Mouse (Mus musculus) liver, adult 2 months (tissue): ENCODE results near the gene Bag3. TPM values are rescaled to one million over a fixed set of nuclear protein-coding genes. Genes with fewer than 3 reads are reported as not detected.

Experiments used
- DNase-seq: peaks from one replicate; pipeline ENCODE4 v3.0.0-alpha.2; 2011; ENCODE audit warnings: low read depth, low spot score; ENCODE audit errors: extremely low read depth
- H3K27ac ChIP-seq: fragments of 200-500 bp; replicated peaks from 2 replicates; pipeline ENCODE4 v1.5.1; 2012; ENCODE audit warnings: low read depth, mild to moderate bottlenecking, control low read depth, inconsistent platforms, low read length; ENCODE audit not compliant: insufficient read depth
- H3K27me3 ChIP-seq: fragments of 200-500 bp; 2 replicates; pipeline ENCODE4 v1.6.1; 2012; ENCODE audit warnings: mild to moderate bottlenecking, moderate library complexity, low read length, inconsistent platforms; ENCODE audit not compliant: control insufficient read depth, insufficient read depth
- H3K36me3 ChIP-seq: fragments of 200-500 bp; 2 replicates; pipeline ENCODE4 v1.6.1; 2012; ENCODE audit warnings: low read length, inconsistent platforms; ENCODE audit not compliant: control insufficient read depth, insufficient read depth
- H3K4me1 ChIP-seq: fragments of 200-500 bp; 2 replicates; pipeline ENCODE4 v1.6.1; 2011; ENCODE audit warnings: low read length; ENCODE audit not compliant: control insufficient read depth, insufficient read depth
- H3K4me3 ChIP-seq: fragments of 200-500 bp; 2 replicates; pipeline ENCODE4 v1.5.1; 2011; ENCODE audit warnings: low read depth, mild to moderate bottlenecking, control low read depth, low read length, moderate library complexity; ENCODE audit not compliant: insufficient read depth
- H3K79me2 ChIP-seq: fragments of 200-500 bp; 2 replicates; pipeline ENCODE4 v1.6.1; 2012; ENCODE audit warnings: inconsistent platforms, mild to moderate bottlenecking, low read length, moderate library complexity; ENCODE audit not compliant: control insufficient read depth, insufficient read depth
- H3K9ac ChIP-seq: fragments of 200-500 bp; 2 replicates; pipeline ENCODE4 v1.6.1; 2012; ENCODE audit warnings: low read depth, mild to moderate bottlenecking, control low read depth, inconsistent platforms, low read length
- CTCF ChIP-seq: fragments of 200-500 bp; IDR thresholded peaks from 2 replicates; pipeline ENCODE4 v1.5.1; 2011; ENCODE audit warnings: low read depth, low read length, control low read depth
- POLR2A ChIP-seq: fragments of 200-500 bp; IDR thresholded peaks from 2 replicates; pipeline ENCODE4 v1.6.1; 2011; ENCODE audit warnings: low read length, control low read depth; ENCODE audit not compliant: insufficient read depth; ENCODE audit errors: extremely low read depth
- whole genome bisulfite sequencing: fragments of 180-500 bp; shearing (Covaris S2); methylation state at CpG from one replicate; pipeline ENCODE4 v1.1.7; 2018; 5-methylcytosine and 5-hydroxymethylcytosine counted together
- polyA plus RNA-seq: library from polyadenylated mRNA; depleted of rRNA; stranded (reverse); fragments of >200 nt; gene quantifications from 2 replicates; pipeline ENCODE4 v1.2.3, GENCODE M21; 2012; rRNA removed
- total RNA-seq: library from RNA; depleted of rRNA; stranded (reverse); fragments of >200 nt; gene quantifications from 2 replicates; pipeline ENCODE4 v1.2.3, GENCODE M21; 2014; rRNA removed

Bag3 gene
- total and polyA plus RNA-seq, 2 experiments: 3.4 to 30.3 TPM

DNA sequence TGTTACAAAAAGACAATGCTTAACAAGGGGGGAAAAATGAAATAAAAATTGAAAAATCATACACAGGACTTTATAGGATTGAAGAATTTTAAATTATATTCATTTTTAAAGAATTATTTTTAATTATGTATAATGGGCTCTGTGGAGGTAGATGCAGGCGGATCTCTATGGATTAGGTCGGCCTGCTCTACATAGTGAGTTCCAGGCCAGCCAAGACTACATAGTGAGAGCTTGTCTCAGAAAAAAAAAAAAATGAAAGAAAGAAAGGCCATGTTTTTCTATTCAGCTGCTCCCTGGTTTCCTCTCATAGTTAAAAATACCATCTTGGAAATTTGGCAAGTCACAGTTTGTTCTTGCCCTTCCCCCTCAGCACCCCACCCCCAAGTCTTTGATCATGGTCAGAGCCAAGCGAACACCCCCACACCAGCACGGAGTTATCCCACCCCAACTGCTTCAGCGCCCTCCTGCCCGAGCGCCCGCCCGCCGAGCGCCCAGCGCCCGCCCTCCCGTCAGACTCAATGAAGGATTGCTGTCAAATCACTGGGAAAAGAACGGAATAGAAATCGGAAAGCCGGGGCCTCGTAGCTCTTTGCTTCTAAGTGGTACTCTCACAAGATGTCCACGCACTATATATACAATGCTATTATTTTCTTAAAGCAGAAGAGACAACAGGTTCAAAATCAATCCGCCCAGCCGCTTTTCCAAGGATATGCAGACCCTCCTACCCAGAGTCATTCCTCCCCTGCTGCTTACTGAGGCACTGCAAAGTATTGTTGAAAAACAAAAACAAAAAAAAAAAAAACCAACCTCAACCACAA, 68.9 kb downstream of the Bag3 start:
- no peak overlapping the region for H3K4me3 ChIP-seq
- H3K9ac ChIP-seq: no peak overlapping the region

DNA sequence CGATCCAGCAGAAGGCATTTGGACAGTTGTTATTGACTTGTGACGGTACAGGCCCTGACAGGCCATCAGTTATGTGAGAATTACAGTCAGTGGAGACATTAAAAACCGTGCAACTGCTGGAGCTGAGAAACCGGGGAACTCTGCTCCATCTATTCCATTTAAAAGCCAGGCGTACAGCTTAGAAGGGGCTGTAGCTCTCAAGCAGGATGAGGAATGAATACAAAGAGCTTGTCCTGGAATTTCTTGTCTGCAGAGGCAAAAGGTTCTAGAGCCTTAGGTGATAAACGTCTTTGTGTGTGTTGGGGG, 69.5 kb downstream of the Bag3 start:
- Histone ChIP-seq H3K36me3 (no peaks in the 10 kb centered on the region), H3K79me2 (no peaks in the 10 kb centered on the region), H3K9ac (no peak overlapping the region), H3K27me3 (no peaks in the 10 kb centered on the region), H3K27ac (no peak overlapping the region), H3K4me3 (no peak overlapping the region), H3K4me1 (no peaks in the 10 kb centered on the region)
- DNase-seq: no peak
- 71% methylated on average over 6 of the region's 6 CpGs for WGBS
- no peak for TF ChIP-seq CTCF

More for the DNA sequence above, 68.9 kb downstream of the Bag3 start:
- WGBS: 50% methylated on average over 21 of the region's 21 CpGs
- Histone ChIP-seq H3K79me2 (no peaks in the 10 kb centered on the region), H3K4me1 (no peaks in the 10 kb centered on the region), H3K27me3 (no peaks in the 10 kb centered on the region), H3K36me3 (no peaks in the 10 kb centered on the region), H3K27ac (no peak overlapping the region)
- TF ChIP-seq POLR2A: no peak
- no peak for TF ChIP-seq CTCF
- DNase-seq: no peak

DNA sequence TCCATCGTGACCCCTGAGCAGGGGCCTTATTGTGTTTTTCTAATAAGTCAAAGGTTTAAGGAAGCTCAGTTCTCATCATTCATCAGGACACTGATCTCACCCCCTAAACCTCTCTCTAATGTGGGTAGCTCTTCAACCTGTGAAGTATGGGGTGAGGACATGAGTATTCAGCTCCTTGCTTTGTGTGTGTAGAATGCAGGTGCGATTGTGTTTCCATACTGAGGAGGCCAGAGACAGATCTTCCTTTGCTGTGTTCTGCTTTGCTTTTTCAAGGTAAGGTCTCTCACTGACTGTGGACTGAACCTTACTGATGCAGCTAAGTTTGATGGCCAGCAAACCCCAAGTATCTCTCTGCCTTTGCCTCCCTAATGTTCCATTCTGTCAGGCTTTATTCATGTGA, 72.9 kb downstream of the Bag3 start:
- H3K4me3 ChIP-seq: no peak overlapping the region
- 100% methylated on average over 2 of the region's 2 CpGs for WGBS
- no peaks in the 10 kb centered on the region for H3K4me1 ChIP-seq
- no peak overlapping the region for H3K9ac ChIP-seq
- no peak for DNase-seq
- no peak for TF ChIP-seq CTCF
- no peak for TF ChIP-seq POLR2A
- no peak overlapping the region for H3K27ac ChIP-seq
- H3K36me3 ChIP-seq: no peaks in the 10 kb centered on the region
- H3K27me3 ChIP-seq: no peaks in the 10 kb centered on the region
- H3K79me2 ChIP-seq: no peaks in the 10 kb centered on the region

Other genes with a start within 250 kb of the Bag3 start
- 15.2 and 19.2 TPM in 2 replicates for gene BC017158, start 225.4 kb upstream of the Bag3 start, total RNA-seq
- gene BC017158, start 225.4 kb upstream of the Bag3 start, polyA plus RNA-seq: 19.3 and 25.2 TPM in 2 replicates
- gene Rgs10, start 104.9 kb upstream of the Bag3 start, total RNA-seq: 2.6 and 3.4 TPM in 2 replicates
- gene Rgs10, start 104.9 kb upstream of the Bag3 start, polyA plus RNA-seq: 0.81 and 1.5 TPM in 2 replicates
- gene Tial1, start 61.9 kb upstream of the Bag3 start, total RNA-seq: 31.7 and 32.1 TPM in 2 replicates
- gene Tial1, start 61.9 kb upstream of the Bag3 start, polyA plus RNA-seq: 14.2 and 18.7 TPM in 2 replicates
- 13.1 and 16.0 TPM in 2 replicates for gene Inpp5f, start 87.7 kb downstream of the Bag3 start, total RNA-seq
- 5.2 and 5.5 TPM in 2 replicates for gene Inpp5f, start 87.7 kb downstream of the Bag3 start, polyA plus RNA-seq
- gene Mcmbp, start 216.9 kb downstream of the Bag3 start, total RNA-seq: 12.8 and 15.6 TPM in 2 replicates
- 10.0 and 11.4 TPM in 2 replicates for gene Mcmbp, start 216.9 kb downstream of the Bag3 start, polyA plus RNA-seq
- gene Sec23ip, start 221.3 kb downstream of the Bag3 start, total RNA-seq: 7.2 and 8.0 TPM in 2 replicates
- gene Sec23ip, start 221.3 kb downstream of the Bag3 start, polyA plus RNA-seq: 18.1 and 27.2 TPM in 2 replicates